Mouse (Mus musculus) thymus, adult 18-20 months (tissue): ENCODE data around the gene Phc2.
"Not testable (repeated sequence)": the region's sequence is repeated elsewhere in the genome, so short reads cannot be mapped to it uniquely, and the experiment has no call there.

Source experiments
- DNase-seq, 2 experiments: peaks; one replicate each; pipeline ENCODE4 v3.0.0; 2022; ENCODE audit warnings: mixed read lengths in 2 of 2

The Phc2 gene

DNA sequence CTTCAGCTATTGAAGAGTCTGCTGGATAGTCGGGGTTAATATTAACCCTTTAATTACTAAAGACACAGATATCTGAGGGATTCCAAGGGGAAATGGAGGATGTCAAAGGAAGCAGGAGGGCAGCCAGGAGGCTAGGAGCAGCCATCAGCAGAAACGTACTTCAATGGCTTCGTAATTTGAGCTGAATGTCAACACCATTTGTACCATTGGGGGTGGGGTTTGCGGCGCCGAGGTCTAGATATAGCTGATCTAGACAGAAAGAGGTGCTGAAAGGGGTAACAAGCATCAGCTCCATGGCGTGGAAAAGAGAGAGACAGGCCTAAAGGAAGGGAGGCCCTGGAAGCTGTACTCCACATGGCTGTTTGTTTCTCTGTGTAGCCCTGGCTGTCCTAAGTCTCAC, 7.7 kb upstream of the Phc2 start:
- no peak for DNase-seq

DNA sequence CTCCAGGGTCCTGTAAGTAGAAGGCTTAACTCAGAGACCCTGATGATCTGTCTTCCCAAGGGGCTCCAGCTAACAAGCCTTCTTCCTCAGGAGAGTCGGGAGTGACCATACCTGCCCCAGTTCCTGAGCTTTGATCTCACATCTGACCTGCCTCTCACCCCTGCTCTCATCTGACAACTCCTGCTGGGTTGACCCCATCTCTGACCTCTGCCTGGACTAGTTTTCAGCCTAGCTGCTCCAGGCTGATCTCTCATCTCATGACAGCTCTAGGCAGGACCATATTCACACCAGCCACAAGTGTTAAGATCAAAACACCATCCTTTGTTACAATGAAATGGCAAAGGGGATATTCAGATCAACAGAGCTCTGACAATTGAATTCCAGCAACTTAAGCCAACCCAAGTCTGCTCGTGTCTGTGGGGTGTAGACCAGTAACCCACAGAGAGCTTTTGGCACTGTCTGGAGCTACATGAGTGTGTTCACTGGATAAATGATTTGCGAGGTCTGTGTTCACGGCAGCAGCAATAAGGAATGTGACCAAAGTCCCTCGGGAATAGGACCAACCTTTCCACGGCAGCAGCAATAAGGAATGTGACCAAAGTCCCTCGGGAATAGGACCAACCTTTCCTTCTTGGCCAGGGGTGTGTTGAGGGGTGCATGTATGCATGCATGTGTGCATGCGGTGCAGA, 5.8 kb upstream of the Phc2 start:
- DNase-seq: no peak

DNA sequence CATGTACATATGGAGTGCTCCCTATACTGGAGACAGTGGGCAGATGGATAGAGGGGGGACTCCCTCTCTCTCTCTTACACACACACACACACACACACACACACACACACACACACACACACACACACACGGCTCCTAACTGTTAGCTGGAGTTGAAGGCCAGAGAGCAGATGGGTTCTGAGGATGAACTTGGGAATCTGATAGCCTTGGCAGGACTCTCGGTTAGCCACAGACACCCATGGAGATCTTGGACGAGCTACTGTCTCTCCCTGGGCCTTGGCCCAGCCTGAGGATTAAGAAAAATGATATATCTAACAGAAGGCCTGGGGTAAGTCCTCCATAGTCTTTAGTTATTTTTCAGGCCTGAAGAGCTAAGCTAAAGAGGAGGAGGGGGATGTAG, 3.0 kb upstream of the Phc2 start:
- no peak for DNase-seq

DNA sequence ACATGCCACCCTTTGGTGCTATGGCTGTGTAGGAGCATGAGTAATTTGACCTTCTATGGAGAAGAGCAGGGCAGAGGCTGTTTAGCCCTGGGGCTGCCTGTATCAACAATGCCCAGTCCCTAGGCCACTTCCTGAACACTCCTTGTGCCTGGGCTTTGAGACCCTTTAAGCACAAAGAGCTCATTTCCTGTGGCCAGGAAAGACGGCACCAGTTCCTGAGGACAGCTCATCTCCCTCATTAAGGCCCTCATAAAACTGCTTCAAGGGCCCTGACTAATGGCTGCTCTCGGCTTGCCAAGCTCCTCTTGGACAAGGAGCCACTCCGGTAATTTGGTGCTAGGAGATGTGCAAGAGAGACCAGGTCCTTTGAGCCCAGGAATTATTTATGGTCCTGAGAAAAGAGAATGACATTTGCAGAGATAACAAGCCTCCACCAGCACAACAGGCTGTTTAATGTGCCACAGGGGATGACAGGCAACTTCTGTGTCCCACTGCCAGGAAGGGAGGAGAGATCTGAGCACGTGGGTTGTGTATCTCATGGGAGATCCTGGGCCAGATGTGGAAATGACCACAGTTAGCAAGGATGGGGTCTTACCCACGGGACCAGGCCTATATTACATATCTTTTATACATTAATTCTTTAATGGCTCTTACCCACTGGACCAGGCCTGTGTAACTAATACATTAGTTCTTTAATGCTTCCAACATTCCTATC, 1.8 kb upstream of the Phc2 start:
- DNase-seq: no peak

DNA sequence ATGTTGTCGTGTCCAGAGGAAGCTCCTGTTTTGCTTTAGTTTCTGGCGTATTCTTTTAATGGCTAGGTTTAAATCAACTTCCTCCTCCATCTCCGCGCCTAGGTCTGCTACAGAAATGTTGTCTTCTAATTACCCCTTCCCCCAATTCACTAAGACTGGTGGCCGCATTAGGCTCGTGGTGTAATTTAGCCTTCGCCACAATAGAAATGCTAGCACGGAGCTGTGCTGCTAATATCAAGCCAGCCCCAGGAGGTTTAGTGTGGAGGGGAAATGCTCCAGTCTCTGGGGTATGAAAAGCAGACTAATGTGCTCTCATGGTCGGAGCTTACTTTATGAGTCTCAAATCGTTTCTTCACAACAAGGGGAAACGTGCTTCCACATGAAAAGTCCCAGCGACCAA, 944 bp downstream of the Phc2 start:
- DNase-seq: no peak

DNA sequence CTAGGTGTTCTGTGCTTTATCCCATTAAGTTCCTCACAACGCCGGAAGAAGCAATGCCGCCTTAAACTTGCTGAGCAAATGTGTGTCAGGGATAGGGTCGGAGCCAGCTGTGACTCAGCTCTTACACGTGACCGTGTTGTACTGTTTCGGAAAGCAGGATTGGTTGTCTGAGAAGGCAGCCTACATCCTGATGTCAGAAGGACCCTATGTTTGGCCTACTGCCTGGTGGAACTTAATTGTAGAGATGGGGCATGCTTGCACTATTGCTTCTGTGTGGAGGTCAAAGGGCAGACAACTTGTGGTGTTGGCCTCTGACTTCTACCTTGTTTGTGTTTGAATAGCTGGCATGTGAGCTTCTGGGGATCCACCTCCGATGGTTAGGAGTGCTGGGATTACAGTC, 5.7 kb downstream of the Phc2 start:
- DNase-seq: no peak

DNA sequence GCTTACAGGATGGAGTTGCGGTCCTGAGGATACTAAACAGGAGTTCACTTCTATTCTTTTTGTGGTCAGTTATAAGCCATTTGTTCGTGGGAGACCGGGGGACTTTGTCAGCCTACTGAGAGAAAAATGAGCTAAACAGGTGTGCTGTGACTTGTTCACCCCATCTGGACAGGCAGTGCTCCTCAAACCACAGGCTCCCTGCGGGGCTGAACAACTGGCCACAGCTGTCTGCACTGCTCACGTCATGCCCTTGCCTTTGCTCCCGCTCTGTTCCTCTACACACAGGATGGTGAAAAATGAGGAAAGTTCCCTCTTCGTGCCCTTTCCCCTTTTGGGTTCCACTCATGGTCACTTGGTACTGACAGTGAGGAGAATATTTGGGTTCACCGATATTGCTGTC, 6.6 kb downstream of the Phc2 start:
- DNase-seq: no peak

DNA sequence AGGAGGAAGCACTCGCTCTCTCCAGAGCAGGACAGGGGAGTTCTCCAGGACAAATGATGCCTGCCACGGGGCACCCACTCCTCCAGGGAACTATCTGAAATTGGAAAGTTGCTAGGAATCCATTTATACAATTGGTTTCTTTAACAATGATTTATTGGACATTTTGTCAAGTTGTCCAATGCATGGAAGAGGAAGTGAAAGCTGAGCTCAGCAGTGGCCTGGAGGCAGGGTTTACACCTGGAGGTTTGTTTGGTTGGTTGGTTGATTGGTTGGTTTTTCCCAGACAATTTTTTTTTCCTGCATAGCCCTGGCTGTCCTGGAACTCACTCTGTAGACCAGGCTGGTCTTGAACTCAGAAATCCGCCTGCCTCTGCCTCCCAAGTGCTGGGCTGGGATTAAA, 9.5 kb downstream of the Phc2 start:
- DNase-seq: no peak

DNA sequence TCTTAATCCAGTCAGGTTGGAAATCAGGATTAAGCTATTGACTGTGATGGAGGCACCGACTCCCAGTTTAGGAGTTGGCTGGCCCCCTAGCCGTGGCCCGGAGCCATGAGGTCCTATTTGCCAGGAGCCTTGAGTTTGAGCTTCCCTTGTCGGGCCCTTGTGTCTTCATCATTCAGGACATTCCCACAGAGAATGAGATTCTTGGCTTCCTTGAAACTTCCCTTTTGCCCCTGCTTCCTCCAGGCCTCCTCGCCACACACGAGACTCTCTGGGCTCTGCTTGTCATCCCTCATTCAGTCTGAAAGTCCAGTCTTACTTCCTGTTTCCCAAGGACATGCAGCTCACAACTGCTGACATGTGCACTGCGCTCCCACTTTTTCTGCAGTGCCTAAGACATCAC, 11.9 kb downstream of the Phc2 start:
- DNase-seq: not testable (repeated sequence)

DNA sequence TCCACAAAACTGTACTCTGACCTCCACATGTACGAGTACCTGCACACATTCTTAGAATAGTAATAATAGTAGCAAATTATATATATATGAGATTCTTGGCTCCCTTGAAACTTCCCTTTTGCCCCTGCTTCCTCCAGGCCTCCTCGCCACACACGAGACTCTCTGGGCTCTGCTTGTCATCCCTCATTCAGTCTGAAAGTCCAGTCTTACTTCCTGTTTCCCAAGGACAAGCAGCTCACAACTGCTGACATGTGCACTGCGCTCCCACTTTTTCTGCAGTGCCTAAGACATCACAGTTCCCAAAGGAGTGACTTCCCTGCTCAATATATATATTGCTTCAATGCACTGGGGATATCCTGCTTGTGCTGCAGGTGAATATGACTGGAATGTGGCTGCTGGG, 12.7 kb downstream of the Phc2 start:
- not testable (repeated sequence) for DNase-seq

DNA sequence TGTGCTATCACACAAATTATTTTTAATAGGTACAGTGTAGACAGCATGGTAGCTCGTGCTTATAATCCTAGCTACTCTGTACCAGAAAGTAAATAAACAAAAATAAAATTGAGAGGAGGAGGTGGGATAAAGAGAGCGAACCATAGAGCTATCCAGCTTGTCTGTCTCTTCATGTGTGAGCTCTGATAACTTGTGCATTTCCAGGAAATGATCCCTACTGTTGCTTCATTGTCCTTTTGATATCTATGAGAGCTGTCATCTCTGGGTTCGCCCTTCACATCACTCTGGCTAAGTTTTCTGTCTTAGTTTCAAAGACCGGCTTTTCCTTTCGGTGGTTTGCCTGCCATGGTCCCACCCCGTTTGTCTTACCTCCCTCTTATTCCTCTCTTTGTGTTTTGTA, 14.7 kb downstream of the Phc2 start:
- DNase-seq: no peak

DNA sequence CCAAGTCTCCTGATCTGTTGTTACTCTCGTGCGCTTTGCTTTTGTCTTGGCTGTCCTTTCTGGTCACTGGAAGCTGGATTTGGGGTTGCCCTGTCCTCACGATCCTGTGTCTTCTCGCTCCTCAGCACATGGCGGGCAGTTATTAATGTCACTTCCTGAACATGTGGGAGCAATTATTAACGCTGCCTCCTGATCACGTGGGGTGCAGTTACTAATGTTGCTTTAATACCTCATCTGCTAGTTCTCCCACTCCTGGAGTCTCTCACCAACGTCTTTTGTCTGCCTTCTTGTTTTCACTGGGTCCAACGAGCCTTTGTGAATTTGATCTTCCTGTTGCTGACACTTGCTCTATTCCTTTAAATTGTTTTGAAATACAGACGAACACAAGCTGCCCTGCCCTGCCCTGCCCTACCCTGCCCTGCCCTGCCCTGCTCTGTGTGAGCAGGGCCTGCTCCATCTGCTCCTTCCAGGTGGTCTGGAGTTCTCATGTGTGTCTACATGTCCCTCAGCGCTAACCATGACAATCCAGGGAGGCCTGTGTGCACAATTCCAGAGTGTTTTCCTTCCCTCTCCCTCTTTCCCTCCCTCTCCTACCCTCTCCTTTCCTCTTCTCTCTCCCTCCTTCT, 16.2 kb downstream of the Phc2 start:
- no peak for DNase-seq

DNA sequence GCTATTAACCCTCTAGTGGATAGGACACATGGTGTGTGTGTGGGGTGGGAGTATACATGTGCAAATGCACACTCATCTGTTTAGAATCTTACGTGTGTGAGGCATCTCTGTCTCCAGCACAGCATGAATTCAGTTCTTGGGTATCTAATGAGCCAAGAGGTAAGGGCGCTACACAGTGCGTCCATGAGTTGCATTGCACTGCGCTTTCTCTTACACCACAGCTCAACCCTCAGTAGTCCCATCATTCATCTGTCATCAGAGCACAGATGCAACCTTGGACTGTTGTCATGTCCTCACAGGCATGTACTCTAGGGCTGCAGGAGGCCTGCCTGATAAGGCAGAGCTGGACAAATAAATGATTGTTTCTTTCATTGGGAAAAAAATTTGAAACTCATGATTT, 18.0 kb downstream of the Phc2 start:
- no peak for DNase-seq

DNA sequence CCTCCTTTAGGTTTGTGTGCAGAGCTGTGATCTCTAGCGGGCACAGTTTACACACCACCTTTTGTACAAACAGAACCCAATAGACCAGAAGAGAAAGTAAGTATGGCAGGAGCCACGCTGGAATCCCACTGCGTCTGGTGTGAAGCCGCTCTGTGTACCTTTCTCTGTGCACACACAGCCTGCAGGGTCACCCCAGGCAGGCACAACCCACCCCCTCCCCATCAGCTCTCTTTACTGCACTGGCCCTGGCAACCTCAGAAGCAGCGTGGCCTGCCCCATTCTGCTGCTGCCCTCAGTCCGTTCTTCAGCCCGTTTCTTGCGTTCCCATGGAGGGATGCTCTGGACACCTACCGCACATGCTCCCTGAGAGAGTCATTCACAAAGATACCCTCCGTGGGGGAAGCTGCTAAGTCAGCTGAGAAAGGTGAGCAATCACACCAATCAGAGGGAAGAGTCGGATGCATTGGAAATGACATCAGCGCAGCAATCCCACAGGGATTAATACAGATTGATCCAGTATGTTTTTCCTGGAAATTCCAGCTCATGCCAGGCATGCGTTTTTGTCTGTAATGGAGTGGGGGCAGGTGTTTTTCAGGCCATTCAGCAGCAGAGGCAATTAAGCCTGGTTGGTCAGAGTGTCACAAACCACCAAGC, 24.2 kb downstream of the Phc2 start:
- DNase-seq: no peak

DNA sequence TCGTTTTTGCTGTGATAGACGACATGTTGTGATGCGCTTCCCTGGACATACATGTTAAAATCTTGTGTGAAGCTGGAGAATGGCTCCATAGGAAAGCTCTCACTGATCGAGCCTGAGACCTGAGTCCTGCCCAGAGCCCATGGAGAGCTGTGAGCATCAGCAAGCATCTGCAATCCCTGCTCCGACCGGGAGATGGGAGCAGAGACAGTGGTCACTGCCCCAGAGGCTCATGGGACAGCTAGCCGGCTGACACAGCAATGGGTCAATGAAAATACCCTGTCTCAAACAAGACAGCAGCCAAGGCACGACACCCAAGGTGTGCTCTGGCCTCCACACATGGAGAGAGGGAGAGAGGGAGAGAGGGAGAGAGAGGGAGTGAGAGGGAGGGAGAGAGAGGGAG, 26.6 kb downstream of the Phc2 start:
- no peak for DNase-seq

DNA sequence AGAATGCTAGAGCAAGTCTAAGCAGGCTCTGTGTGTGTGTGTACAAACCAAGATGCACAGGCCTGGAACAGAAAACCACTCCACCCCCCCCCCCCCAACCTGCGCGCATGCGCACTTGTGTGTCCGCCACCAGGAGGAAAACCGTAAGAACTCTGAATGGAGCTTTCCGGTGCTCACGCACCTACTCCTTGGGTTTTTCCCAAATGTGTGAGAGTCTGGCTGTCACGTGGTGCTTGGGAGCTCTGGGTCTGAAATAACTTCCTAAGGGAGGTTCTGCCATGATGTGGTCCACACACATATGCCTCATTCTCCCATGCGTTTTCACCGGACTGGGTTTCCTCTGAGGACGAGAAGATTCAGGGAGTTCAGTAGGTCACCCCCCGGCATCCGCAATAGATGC, 27.8 kb downstream of the Phc2 start:
- no peak for DNase-seq

DNA sequence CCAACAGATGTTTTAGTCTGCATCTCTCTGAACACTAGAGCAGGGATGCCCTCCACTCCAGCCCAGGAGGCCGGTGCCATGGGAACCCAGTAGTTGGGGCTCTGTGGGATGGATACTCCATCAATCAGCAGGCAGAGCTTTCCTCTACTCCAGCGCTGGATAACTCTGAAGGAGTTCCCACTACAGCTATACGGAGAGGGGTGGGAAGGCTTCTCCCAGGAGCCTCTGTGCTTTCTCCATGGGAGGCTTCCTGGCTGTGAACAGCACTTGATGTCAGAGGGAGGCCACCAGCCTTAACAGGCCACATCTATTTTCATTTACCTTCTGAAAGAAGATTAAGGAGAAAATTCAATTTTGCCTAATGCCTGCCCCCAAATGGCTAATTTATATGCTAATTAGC, 29.2 kb downstream of the Phc2 start:
- DNase-seq: no peak

DNA sequence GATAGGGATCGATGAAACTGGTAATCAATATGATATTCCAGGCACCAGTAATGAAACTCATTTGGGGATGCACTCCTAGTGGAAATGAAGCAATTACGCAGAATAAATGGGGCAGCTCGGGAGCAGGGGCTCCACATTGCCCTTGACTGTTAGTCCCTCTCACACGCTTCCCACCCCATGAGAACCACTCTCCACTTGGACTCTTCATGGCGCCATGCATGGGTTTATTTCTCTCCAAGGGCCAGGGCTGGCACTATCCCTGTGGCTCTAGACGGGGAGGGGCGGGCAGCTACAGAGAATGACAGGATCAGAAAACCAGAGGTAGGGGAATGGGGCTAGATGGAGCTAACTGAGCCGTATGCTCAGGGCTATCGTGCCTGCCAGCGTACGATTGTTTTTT, 29.6 kb downstream of the Phc2 start:
- no peak for DNase-seq

DNA sequence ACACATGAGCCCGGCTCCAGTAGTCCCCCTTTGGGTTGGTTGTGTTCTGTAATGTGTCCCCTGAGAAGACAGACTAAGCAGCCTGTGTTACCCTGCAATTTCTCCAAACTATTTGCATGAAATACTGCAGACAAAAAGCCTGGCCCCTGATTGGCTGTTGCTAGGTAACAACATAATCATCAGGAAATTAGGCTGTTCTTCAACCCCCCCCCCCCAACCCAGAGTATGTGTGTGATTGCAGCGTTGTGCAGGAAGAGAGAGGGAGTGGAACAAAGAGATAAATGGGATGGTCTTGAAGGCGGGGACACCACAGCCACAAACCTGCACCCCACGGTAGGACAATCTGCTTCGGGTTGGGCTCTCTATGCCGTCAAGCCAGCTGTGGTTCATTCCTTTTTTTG, 34.0 kb downstream of the Phc2 start:
- DNase-seq: no peak

DNA sequence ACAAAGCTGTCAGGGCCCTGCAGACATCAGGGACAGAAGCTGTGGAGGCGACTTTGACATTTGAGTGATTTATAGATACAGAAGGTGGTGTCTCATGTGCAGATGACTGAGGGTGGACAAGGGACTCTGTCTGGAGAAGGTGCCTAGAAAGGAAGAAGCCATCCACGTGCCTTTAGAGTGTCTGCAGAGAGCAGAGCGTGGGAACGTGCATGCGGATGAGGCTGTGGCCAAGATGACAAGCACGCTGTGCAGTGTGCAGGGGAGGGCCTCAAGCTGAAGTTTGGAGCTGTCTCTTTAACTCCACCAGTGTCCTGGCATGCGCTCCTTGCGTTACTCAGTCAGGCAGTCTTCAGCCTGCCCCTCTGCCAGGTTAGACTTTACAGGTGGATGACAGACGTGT, 34.5 kb downstream of the Phc2 start:
- no peak for DNase-seq

DNA sequence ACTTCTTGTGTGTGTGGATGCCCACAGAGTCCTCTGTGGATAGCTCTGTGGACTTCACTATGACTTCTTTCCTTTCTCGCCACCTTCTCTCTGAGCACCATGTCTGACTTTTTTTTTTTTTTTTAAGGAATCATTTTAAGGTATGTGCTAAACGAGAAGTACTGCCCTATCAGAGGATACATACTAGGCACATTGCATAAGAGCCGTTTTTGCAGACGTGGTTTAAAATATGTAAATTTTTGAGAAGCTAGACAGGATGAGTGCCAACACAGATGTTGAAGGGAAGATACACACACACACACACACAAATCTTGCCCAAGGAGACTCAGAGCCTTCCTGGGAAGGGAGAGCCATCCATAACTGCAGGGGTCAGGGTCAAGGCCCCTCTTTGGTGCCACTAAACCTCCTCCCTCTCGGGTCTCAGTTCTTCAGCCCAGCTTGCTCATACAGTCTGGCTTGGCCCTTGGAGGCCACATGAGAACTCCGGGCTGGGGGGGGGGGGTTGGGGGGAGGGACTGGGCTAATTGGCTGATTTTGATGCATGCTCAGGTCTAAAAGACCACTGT, 35.3 kb downstream of the Phc2 start:
- DNase-seq: no peak

DNA sequence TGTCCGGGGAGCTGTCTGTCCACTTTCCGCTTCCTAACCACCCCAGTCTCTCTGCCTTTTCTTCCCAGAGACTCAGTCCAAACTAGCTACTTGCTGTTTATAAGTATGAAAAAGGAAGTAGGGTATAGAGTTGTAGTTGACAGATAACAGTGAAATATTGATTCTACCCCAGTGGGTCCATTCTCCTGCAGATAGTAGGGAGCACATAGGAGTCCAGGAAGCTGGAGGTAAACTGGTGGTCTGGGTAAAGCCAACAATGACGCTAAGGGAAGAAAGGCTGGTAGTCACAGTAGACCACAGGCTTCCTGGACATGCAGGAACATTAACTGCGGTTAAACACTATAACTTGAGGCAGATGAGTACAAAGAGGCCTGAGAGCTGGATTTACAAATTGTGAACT, 36.7 kb downstream of the Phc2 start:
- no peak for DNase-seq

DNA sequence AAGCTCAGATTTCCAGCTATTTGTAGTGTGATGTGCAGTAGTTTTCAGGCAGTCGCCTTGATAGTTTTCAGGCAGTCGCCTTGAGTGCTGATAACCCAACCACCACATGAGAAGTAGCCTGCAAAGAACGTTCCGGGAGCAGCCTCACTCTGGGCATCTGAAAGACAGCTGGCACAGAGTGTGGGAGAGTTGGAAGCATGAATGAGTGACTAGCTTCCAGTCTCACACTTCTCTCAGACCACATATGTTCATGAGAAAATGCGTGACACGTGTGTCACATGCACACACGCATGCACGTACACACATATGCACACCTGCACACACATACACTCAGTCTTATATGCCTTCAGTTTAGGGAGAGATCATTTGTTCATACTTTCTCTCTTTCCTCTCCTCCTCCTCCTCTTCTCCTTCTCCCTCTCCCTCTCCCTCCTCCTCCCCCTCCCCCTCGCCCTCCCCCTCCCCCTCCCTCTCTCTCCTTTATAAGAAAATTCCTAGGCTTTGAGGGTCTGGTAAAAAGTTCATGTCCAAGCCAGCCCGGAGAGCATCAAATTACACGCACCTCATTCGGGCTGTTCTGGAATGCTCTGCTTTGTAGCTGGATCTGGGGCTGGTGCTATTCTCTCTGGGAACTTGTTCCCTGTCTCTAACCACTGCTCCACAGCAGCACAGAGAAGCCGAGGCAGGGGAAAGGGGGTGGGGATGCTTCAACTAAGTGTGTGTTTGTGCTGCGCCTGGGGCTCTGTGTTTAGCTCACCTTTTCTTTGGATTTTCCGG, 37.8 kb downstream of the Phc2 start:
- no peak for DNase-seq
